Mouse (Mus musculus) right cerebral cortex, adult 18-20 months (tissue): Measurements from ENCODE around the gene Idh3a.
"Not testable (repeated sequence)": the region's sequence is repeated elsewhere in the genome, so short reads cannot be mapped to it uniquely, and the experiment has no call there.

Source experiments
- DNase-seq: peaks from one replicate; pipeline ENCODE4 v3.0.0; 2022; ENCODE audit warnings: mixed read lengths

Idh3a gene

DNA sequence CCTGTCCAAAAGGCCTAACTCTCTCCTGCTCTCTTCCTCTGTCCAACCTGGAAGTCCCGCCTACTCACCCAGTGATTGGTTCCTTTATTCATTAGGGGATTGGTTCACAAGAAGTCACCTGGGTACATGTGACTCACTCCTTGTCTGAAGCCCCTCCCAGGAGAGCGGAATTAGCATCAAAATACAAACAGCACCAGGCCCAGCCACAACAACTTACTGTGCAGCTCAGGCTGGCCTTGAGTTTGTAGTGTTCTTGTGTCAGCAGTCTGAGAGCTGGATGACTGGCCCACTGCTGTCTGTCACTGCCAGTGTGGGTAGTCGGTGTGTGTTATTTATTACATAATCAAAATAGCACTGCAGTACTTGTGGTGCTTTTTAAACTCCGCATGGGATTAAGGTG, 7.5 kb downstream of the Idh3a start:
- not testable (repeated sequence) for DNase-seq

DNA sequence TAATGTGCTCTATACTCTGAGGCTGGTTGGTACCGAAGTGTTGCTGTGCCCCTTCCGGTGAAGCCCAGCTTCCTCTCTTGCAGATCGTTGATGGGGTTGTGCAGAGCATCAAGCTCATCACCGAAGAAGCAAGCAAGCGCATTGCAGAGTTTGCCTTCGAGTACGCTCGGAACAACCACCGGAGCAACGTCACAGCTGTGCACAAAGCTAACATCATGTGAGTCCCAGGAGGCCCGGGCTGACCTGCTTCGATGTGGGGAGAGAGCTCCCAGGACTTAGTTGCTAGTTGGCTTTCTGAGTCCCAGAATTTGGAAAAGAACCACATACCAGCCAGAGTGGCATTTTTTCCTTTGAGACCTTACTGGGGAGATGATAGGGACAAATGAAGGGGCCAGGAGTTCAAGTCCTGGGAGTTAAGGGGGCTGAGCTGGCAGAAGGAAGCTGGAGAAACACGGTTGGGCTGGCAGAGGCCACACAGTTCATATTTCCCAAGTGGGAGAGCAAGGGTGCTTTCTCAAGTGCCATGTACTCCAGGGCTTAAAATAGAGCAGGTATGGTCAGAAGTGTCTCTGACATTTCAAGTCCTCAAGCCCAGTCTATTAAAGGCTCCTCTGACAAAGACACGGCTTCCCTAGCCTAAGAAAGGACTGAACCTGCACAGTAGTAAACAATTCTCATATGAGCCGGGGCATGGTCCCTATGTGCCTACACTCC, 10.8 kb downstream of the Idh3a start:
- no peak for DNase-seq

DNA sequence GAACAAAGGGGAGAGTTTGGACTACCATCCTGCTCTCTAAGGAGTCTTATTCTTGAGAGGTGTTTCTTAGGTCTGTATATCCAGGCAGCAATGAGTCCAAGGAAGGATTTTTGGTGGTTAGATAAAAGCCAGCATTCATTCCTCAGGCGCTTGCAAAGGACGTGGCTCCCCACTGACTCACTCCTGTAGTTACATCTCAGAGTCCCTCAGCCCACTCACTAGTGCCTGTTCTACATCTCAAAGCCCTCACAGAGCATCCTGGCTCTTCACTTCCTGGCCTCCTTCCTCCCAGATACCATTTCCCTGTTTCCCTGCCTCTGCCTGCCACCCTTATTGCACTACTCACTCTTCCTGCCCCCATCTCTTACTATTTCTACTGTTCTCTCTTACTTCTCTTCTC, 16.3 kb downstream of the Idh3a start:
- DNase-seq: peak; percentile 52

DNA sequence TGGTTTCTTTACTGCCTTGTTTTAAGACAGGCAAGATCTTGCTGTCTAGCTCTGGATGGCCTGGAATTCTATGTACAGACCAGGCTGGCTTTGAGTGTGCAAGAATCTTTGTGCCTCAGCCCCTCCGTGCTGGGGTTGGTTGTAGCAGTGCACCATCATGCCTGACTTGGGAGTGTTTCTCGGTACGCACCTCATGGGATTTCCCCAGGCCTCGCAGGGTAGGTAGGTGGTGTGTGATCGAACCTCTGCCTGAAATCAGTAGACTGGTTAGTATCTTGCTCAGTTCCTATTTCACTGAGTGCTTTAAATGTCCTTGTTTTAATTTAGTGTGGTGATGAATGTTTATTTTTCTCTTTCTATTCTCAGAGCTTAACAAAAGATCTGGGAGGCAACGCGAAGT, 16.8 kb downstream of the Idh3a start:
- DNase-seq: no peak

DNA sequence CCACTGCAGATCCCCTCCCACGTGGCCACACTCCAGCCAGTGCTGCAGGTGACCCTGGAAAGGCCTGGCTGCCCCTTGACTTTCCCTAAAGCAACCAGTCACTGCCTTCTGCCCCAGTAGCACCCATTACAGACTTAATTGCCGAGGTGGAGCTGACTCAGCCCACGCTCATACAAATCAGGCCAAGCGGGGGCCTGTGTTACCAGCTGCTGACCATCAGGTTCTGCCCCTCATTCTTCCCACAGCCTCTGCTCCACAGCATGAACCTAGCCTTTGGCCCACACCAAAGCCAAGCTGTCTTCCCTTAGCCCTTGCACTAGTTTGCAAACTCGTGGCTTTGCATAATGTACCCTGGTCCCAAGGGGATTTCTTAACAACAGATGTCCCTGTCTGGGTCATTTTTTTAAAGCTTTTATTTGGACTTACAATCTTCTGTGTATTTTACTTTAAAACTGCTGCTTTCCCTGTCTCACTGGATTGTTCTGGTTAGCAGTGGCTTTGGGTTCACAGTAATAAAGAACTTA, 18.1 kb downstream of the Idh3a start:
- no peak for DNase-seq

DNA sequence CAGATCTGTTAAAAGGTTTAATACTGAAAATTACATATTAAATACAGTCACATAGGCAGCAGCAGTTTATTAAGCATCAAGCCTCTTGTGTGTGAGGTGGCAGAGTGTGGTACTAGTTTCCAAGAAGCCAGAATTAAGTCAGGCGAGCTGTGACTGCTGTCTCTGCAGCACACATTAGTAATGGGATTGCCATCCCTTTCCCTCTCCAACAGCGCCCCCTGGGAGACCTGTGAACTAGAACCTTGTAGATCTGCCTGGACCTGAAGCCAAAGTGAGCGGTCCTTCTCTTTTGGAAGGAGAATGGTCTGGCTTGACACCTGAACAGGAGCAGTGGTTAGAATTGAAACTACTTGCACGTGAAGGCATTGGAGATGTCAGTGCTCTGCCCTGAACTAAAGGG, 18.8 kb downstream of the Idh3a start:
- DNase-seq: peak; percentile 26

DNA sequence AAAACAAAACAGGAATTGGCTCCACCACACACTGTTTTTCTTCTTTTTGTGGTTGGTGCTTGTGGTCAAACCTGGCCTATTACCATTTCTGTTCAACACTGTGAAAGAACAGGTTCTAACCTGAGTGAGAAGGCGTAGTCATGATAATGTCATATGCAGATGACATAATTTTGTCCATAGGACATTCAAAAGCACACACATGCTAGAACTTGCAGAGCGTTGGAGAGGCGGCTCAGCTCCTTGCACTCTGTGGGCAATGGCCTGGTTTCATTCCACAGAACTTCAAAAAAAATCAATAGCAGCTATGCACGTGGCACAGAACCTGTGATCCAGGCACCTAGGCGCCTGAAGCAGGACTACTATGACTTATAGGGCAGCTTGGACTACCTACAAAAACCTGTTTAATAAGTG, 26.7 kb downstream of the Idh3a start:
- no peak for DNase-seq

DNA sequence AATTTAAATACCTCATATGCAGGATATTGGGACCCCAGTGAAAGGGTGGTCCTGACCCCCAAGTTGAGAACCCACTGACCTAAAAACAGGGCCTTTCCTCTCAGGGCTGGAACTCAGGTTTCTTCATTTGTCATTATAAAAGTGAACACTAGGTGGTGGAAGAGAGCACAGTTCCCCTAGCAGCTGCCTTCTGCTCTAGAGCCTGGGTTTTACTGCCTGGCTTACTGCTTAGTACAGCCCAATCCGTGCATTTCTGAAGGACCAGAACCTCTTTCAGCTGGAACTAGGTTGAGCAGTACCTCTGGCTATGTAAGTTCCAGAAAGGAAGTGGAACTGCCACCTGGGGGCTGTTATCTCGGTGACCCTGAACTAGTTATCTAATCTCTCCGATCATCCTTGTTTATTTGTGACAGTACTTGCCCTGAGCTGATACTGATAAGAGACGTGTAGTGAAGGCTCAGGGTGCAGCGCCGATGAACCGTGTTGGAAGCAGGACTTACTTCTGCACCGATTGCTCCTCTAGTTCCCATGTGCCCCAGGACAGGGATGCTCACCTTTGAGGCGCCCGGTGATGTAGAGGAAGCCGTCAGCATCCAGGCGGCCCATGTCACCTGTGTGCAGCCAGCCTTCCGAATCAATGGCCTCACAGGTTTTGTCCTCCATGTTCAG, 28.2 kb downstream of the Idh3a start:
- DNase-seq: peak; percentile 34

DNA sequence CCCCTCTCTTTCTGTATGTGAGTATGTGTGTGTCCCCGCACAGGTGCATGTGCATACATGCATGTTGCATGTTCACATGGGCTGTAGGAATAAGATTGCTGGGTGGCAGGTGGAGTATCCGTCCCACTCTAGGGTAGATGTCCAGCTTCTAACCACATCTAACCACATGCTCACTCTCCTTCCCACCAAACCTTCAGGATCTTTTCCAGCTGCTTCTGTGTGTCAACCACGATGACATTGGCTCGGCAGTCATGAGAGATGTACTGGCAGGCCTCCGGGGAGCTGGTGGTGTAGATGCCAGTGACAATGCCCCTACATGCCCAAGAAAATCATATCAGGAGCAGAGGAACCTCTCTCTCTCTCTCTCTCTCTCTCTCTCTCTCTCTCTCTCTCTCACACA, 41.1 kb downstream of the Idh3a start:
- no peak for DNase-seq

DNA sequence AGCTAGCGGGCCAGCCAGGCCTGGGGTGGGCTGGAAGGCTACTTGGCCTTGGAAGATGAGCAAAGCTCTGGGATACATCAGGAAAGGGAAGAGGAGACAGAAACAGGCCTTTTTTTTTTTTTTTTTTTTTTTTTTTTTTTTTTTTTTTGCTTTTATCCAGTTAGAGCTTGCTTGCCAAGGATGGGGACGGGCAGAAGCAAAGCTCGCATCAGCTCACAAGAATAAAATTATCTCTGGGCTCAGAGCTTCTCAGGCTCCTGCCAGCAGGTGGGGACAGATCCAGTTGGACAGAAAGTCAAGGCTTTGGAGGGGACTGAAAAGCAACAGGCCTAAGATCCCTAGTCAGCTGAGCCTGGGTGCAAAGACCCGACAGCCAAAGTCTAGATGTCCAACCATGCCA, 42.6 kb downstream of the Idh3a start:
- no peak for DNase-seq

DNA sequence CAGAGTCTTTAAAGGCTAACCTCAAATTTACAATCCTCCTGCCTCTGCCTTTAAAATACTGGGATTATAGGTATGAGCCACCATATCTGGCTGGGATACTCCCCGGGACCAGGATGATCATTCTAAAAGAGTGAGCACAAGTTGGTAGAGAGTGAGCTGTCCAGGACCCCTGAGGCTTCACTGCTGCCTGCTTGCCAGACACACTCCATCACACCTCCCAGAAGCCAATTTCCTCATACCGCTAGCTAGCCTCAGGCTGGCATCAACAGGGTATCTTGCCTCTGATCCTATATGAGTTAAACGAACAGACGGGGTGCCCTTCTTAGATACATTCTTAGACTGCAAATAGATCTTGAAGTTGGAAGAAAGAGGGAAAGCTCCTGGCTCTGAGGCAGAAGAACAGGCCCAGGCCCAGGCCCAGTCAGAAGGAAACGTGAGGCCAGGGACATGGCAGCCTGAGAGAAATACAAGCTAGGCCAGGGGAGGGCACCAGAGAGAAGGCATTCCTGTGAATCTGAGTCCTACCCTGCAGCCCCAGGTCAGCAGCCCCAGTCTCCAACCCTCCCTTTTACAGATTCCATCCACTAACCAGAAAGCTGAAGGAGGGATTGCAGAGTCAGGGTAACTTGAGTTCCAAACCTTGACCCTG, 43.6 kb downstream of the Idh3a start:
- no peak for DNase-seq

DNA sequence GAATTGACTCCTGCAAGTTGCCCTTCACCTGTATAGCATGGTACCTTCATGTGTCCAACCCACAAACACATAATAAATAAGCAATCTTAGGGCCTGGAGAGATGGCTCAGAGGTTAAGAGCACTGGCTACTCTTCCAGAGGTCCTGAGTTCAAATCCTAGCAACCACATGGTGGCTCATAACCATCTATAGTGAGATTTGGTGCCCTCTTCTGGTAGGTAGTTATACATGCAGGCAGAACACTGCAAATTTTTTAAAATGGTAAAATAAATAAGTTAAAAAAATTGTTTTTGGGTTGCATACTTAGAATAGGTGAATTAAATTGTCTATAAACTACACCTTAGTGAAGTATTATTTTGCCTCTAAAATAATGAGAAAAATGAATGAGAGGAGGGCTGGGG, 44.8 kb downstream of the Idh3a start:
- DNase-seq: no peak

DNA sequence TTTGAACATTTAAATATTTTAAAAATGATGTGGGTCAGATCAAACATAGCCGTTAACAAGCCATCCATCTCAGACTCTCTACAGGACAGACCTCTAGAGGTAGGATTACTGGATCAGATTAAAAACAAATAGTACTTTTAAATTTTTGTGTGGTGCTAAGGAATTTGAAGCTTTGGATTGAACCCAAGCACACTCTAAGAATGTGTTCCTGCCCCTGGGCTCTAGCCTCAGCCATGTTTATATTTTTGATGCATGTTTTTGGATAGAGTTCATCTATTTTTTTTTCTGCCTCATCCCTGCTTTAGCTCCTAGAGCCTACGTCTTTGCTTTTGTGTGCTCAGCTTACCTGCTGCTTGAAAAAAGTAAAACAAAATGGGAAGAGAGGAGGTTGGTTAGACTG, 47.3 kb downstream of the Idh3a start:
- DNase-seq: no peak

DNA sequence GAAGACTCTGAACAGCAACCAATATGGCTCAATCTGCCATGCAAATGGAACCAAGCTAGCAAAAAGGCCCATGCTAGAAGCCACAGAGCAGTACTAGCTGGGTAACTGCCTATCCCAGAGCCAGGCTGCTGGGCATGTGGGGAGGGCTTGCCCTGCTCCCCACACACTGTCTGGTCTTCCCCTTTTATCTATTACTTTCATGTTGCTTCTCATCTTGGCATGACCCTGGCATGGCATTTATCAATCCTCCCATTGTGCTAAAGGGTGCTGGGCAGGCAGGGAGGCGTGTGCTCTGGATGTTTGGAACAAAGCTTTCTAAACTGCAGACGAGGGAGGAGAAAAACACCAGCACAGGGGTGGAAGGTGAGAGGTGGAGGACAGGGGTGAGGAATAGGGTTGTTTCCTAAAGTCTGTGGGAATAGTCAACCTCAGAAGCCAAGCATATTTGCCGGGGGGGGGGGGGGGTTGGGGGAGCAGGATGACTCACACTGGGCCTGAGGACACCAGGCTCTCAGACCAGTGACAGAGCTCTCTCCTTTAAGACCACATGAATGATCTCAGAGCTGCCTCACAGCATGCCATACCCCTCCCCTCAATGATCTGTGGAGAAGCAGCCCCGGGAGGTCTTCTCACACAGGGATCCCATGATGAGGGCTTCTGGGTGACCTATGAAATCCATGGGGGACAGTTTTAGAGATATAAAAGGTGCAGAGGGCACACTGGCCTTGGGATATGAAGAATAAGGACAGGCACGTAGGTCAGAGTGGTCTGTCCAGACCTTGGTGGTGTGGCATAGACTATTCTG, 51.6 kb downstream of the Idh3a start:
- DNase-seq: no peak

DNA sequence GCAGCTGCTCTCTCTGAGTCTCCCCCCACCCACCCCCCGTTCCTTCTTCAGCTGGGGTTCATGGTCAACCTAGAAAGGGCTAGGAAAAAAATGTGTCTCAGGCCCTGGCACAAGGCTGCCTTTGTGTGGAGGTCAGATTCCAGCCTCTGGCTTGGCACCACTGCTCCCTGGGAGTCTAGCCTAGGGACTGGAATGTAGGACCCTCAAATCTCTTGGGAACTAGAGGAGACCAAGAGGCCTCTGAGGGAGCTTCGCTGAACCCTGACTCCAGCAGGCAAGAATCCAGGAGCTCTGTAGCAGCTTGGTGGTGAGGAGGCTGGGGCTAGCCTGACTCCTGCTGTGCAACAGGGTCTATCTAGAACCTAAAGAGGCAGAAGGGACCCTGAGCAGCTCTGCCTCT, 53.1 kb downstream of the Idh3a start:
- no peak for DNase-seq

DNA sequence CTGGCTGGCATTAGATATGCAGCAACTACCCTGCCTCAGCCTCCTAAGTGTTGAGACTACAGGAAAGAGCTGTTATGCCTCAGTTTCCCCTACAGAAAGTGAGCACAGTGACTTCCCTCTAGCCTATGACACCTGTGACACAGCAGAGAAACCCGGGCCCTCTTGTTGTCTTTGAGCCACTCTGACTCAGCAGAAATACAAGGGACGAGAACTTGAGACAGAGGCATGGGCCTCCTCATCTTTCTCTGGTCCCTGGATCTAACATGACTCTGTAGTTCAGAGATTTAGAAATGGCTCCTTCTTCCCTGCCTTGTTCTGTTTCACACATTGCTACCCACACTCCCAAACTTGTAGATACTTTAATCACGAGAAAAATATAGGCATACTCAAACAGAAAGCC, 55.4 kb downstream of the Idh3a start:
- DNase-seq: no peak

DNA sequence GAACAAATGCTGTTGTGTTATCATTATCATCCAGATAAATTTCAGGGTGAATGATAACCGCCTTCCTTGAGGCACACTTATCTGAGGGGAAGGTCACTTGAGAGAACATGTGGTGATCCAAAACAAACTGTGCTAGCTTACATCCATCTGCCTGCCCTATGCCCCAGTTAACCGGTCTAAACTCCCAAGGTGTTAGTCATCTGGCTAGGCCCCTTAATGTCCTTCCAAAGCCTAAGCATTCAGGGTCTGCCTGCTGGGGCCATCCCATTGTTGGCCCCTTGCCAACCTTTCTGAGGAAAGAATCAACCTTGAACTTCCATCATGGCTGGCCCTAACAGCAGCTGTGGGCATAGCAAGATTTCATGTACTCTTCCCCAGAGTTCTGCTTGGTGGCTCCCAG, 56.0 kb downstream of the Idh3a start:
- DNase-seq: no peak

DNA sequence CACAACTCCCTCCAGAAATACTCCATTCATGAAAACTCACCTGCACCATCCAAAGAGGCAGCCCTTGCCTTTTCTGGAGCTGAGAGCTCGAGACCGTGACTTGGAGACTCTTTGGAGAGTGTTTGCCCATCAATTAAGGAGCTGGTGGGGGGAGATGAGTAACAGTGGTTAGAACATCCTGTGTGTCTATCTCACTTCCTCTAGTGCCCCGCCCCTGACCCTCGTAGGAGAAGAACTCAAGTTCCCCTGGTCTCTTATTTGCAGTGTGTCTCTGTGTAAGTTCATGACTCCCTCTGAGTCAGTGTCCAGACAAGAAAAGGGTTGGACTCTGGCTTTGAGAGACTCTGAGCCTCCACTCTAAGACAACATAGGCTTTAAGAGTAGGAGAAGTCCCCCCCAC, 56.4 kb downstream of the Idh3a start:
- DNase-seq: no peak

DNA sequence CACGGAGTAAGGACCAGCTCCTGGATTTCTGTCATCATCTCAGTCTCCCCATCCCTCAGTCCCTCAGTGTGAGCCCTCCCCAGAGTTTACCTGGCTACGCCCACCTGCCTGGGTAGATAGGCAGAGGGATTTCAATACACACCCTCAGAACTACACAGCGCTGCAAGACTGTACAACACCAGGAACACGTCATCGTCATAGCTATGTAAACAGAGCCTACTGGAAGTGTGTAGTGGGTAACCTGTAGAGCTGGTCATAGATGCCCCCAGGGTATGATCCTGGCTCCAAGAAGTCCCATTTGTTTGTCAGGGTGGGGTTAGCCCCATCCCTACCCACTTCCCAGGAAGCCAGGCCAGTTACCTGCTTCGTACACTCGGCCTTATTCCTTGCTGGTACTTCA, 57.0 kb downstream of the Idh3a start:
- no peak for DNase-seq

DNA sequence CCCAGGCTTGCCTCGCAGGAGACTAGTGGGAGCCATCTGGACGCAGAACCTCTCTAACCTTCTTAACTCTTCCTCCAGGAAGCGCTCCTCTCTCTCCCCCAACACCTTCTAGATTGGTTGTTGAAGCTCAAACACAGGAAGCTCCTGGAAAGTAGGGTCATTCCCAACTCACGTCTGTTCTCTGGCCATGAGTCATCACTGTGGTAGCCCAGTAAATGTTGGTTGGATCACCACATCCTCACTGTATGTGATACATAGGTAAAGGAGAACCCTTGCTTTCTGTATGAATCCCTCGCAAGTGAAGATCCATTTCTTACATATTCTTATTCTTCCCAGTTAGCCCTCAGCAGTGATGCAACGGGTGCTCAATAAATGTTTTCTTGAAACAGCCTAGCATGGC, 59.4 kb downstream of the Idh3a start:
- DNase-seq: no peak

DNA sequence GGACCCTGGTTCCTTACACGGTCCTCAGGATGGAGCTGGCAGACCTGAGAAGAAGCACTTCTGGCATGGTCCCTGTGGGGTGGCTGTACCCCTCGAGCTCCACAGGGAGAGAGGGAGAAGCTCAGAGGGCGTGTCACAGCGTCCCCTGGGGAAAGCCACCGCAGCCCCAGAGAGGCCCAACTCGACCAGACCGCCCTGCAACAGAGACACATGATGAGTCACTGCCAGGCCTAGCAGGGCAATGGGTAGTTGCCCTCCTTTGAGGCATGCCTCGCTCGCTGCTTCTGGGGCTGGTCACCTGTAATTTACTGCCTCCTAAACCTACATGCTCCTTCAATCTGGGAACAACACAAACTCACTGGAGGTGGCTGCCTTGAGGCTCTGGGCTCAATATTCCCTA, 60.1 kb downstream of the Idh3a start:
- DNase-seq: no peak

DNA sequence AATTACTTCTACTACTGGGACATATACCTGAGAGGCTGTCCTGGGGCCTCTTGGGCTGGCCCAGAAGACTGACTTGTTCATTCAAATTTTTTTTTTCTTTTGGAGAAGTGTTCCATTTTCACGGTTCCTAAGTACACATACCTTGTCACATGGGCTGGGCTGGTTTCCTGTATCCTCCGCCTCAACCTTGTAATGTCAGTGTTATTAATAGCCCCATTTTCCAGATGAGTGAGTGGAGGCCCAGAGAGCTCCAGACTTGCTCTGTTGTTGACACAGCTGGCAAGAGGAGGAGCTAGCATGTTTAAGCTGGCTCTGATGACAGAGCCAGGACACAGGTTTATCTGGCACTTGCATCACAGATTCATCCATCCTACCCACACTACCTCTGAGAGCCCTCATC, 61.3 kb downstream of the Idh3a start:
- no peak for DNase-seq

DNA sequence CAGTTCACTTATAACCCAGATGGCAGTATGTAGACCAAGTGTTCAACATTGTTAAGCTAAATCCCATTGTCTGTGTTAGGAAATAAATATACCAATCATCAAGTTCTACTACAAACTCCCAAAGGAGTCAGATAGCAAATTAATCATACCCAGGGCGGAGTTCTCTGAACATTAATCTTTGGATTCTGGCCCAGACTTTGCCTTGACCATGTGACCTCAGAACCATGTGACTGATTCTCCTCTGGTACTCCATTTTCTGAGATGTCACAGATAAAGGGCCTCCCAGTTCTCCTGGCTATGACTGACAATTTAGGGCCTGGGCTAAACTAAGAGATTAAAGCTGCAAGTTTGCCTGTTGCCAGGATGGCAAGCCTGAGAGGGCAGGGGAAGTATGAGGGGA, 63.2 kb downstream of the Idh3a start:
- DNase-seq: no peak
